Mouse (Mus musculus): ENCODE data around the gene Dnajb13.

DNA sequence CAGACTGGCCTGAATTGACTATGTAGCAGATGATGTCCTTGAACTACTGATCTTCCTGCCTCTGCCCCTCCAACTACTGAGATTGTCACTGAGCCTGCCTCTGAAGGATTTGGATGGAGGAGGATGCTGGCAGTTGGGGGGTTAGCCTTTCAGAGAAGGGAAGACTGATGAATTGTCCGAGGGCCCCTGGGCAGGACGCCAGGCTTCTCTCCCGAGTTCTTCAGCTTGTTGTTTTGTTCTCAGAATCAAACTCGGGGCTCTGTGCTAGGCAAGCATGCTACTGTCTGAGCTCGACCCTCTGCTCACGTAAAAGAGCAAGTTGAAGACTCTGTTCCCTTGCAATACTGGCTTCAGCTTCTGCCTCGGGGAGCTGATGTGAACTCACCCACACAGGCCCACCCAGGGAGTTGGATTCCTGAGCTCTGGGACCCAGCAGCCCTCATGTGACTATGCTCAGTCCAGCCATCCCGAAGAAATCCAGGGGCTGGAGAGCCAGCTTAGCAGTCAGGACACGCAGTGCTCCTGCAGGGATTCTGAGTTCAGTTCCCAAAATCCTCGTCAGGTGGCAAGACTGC lies 26.2 kb downstream of the Dnajb13 start:
- no peak for TF ChIP-seq CTCF (IDR thresholded peaks at IDR 0.05; ENCODE audit: borderline replicate concordance, control insufficient read depth, extremely low read depth, insufficient read depth, low read length, poor library complexity)
- no peak for TF ChIP-seq POLR2A (IDR thresholded peaks at IDR 0.05; ENCODE audit: control insufficient read depth, extremely low read depth, insufficient read depth, low read length, poor library complexity)

Data from thymus, adult 2 months (tissue).